Mouse (Mus musculus) spleen, adult 2 months (tissue): ENCODE results near the gene Npy2r. TPM values are rescaled to one million over a fixed set of nuclear protein-coding genes. Genes with fewer than 3 reads are reported as not detected.

Experiments
- DNase-seq, 2 experiments: peaks; one replicate each; pipeline versions ENCODE4 v3.0.0 to v3.0.0-alpha.2; 2012 to 2021; ENCODE audit warnings: low spot score in 2 of 2, low read depth in 1 of 2
- H3K27ac ChIP-seq: fragments of 200-500 bp; 2 replicates; pipeline ENCODE4 v1.5.1; 2012; ENCODE audit warnings: low read length, inconsistent platforms; ENCODE audit not compliant: insufficient read depth
- H3K27me3 ChIP-seq: fragments of 200-500 bp; 2 replicates; pipeline ENCODE4 v1.6.1; 2012; ENCODE audit warnings: mild to moderate bottlenecking, moderate library complexity, low read length, inconsistent platforms; ENCODE audit not compliant: control insufficient read depth, insufficient read depth
- H3K36me3 ChIP-seq: fragments of 200-500 bp; 2 replicates; pipeline ENCODE4 v1.6.1; 2012; ENCODE audit warnings: mild to moderate bottlenecking, low read length, inconsistent platforms; ENCODE audit not compliant: control insufficient read depth, insufficient read depth
- H3K4me1 ChIP-seq: fragments of 200-500 bp; 2 replicates; pipeline ENCODE4 v1.6.1; 2011; ENCODE audit warnings: inconsistent platforms; ENCODE audit not compliant: control insufficient read depth, insufficient read depth, insufficient read length
- H3K4me3 ChIP-seq: fragments of 200-500 bp; 2 replicates; pipeline ENCODE4 v1.5.1; 2011; ENCODE audit warnings: mild to moderate bottlenecking, inconsistent platforms; ENCODE audit not compliant: insufficient read depth, insufficient read length; ENCODE audit errors: extremely low read depth
- CTCF ChIP-seq: fragments of 200-500 bp; IDR thresholded peaks from 2 replicates; pipeline ENCODE4 v1.5.1; 2011; ENCODE audit warnings: mild to moderate bottlenecking, inconsistent platforms; ENCODE audit not compliant: insufficient read depth, insufficient read length, insufficient replicate concordance; ENCODE audit errors: extremely low read depth
- POLR2A ChIP-seq: fragments of 200-500 bp; IDR thresholded peaks from 2 replicates; pipeline ENCODE4 v1.6.1; 2011; ENCODE audit warnings: low read depth, low read length, inconsistent platforms
- WGBS: fragments of 180-500 bp; shearing (Covaris S2); methylation state at CpG from one replicate; pipeline ENCODE4 v1.1.7; 2018; 5-methylcytosine and 5-hydroxymethylcytosine counted together
- polyA plus RNA-seq: library from polyadenylated mRNA; depleted of rRNA; stranded (reverse); fragments of >200 nt; gene quantifications from 2 replicates; pipeline ENCODE4 v1.2.3, GENCODE M21; 2012; rRNA removed

The Npy2r gene
- not detected in 2 replicates for polyA plus RNA-seq

DNA sequence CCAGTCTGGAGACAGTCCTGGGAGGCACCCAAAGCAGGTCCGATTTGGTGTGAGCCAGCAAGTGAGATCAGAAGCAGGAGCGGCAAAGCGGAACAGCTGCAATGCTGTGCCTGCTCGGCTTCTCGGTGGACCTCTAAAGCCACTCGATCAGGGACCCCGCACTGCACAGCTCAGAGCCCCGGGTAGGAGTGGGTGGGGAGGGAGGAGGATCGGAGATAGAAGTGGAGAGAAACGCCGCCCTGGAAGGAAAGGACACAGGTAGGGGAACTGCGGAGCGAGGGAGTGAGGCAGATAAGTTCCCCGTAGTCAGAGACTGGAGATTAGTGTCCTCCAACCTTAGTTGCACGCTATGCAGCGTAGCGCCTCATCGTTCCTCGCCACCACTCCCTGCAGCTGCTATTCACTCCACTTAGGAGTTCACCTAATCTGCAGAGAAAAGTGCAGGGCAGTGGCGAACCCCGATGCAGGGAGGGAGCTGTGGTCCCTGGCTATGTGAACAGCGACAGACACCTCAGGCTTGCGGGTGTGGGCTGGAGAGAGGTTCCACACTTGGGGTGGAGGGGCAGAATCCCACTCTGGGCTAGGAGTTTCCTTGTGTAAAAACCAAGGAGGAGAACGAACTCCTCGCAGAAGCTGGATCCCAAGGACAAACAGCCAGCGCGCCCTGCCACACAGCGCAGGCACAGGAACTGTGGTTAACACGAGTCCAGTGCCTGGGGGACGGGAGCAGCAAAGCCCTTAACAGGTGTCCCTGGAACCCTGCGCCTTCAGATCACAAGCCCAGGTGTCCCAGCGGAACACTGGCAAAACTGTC is at the start of gene Npy2r:
Npy2r (minus strand) TSS at position 177 of the 814 bp plus-strand sequence.
- TF ChIP-seq CTCF (no peak), POLR2A (no peak)

DNA sequence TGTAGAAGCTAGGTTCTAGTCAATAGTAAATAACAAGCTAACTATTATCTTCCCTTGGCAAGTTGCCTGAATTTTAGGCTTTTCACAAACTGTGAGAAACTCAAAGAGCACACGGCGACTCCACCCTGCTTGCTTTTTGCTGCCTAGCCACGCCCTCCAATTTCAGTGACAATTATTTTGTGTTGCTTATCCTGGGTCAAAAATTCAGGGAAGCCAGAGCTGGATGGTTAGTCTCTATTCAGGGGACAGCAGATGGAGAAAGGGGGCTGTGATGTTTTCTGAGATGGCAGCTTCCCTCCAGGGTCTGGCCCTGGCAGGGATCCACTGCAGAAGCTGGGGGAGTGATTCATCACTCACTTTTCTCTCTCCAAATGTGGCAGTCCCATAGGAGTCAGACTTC is 9.9 kb upstream of the Npy2r start:
- TF ChIP-seq CTCF (no peak), POLR2A (no peak)
- H3K4me1 ChIP-seq: no peaks in the 10 kb centered on the region
- no peaks in the 10 kb centered on the region for H3K36me3 ChIP-seq
- H3K4me3 ChIP-seq: no peak overlapping the region
- H3K27me3 ChIP-seq: no peaks in the 10 kb centered on the region
- 71% methylated on average over 3 of the region's 3 CpGs for WGBS
- no peak for DNase-seq
- H3K27ac ChIP-seq: no peak overlapping the region

More for the DNA sequence above, at the start of gene Npy2r:
- Histone ChIP-seq H3K4me1 (no peaks in the 10 kb centered on the region), H3K27me3 (no peaks in the 10 kb centered on the region), H3K27ac (no peak within 1 kb of the TSS), H3K36me3 (no peaks in the 10 kb centered on the region), H3K4me3 (no peak within 1 kb of the TSS)
- WGBS: 6% methylated on average over 32 of the region's 32 CpGs
- DNase-seq: no peak

DNA sequence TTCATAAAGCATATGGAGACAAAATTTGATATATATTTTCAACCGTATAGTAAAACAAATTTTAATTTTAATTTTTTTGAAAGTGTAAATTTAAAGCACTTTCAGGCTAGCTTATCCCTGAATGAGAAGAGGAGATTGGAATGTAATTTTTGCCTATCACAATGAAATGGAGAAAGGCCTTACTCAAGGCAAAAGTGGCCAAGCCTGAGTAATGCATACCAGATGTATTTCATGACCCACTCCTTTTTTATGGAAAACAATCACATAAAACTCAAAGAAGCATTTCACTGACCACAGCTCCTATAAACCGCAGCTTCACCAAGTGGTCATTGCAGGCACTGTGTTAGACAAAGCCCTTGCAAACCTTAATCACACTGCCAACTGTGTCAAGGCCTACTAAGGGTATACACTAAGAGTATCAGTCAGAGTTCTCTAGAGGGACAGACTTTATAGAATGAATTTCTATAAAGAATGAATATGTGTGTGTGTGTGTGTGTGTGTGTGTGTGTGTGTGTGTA is 8.5 kb upstream of the Npy2r start:
- Histone ChIP-seq H3K4me3 (no peak overlapping the region), H3K27ac (no peak overlapping the region), H3K27me3 (no peaks in the 10 kb centered on the region), H3K4me1 (no peaks in the 10 kb centered on the region), H3K36me3 (no peaks in the 10 kb centered on the region)
- DNase-seq: no peak
- TF ChIP-seq POLR2A (no peak), CTCF (no peak)
- WGBS: 78% methylated on average over 2 of the region's 2 CpGs

DNA sequence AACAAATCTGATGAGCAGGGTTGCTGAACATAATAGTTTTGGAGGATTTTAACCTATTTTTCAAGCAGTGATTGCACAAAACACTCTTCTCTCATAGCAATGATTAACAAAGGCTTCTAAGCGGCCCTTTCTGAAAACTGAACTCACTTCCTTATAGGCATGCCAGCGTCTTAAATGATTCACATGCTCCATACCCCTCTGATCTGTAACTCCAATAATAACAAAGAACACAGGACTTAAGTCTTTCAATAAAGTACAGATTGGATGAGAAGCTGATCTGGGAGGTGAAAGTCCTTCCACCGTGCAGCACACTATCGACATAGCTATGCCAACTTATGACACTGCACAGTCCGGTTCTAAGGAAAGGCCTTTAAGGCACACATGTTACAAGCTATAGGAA is 2.0 kb upstream of the Npy2r start:
- Histone ChIP-seq H3K27me3 (no peaks in the 10 kb centered on the region), H3K4me3 (no peak overlapping the region), H3K36me3 (no peaks in the 10 kb centered on the region), H3K27ac (no peak overlapping the region), H3K4me1 (no peaks in the 10 kb centered on the region)
- TF ChIP-seq POLR2A (no peak), CTCF (no peak)
- DNase-seq: no peak
- 88% methylated on average over 5 of the region's 5 CpGs for WGBS

DNA sequence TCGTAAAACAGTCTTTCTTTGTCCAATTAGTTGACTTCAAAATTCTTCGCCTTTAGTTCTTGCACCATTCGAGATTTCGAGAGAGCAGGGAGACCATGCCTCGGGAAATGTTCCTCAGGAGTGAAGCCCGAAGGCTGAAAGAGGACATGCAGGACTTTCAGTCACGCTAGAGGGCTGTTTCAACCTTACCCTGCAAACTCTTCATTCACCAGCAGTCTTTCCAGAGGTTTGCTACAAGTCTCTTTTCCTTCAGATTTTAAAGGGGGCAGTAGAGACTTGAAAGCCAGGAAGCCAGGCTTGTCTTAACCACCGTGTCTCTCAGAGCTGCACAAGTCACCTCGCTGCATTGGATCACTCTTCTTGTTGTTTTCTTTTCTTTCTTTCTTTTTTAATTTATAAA is 869 bp upstream of the Npy2r start:
- WGBS: 9% methylated on average over 9 of the region's 9 CpGs
- Histone ChIP-seq H3K27ac (no peak overlapping the region), H3K4me1 (no peaks in the 10 kb centered on the region), H3K36me3 (no peaks in the 10 kb centered on the region), H3K27me3 (no peaks in the 10 kb centered on the region), H3K4me3 (no peak overlapping the region)
- DNase-seq: no peak
- TF ChIP-seq CTCF: no peak
- no peak for TF ChIP-seq POLR2A

DNA sequence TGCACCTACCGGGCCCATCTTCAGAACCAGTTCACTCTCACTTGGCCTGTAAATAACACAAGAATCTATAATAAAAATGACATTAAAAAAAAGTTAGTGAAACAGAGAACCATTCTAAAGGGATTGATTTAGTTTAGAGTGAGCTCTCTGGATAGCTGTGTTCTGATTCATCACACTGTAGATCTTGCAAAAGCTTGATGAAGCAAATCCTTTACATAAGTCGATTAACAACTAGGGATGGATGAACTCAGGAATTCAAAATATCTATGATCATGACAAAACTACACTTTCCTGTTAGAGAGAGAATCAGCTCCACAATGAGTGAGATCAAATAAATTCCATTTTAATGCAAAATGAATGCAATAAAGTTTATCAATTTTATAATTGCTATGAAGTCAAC is 6.4 kb downstream of the Npy2r start:
- H3K27me3 ChIP-seq: no peaks in the 10 kb centered on the region
- no peak for TF ChIP-seq POLR2A
- no peak for TF ChIP-seq CTCF
- H3K4me1 ChIP-seq: no peaks in the 10 kb centered on the region
- WGBS: 90% methylated on average over 2 of the region's 2 CpGs
- H3K27ac ChIP-seq: no peak overlapping the region
- no peaks in the 10 kb centered on the region for H3K36me3 ChIP-seq
- DNase-seq: no peak
- H3K4me3 ChIP-seq: no peak overlapping the region

DNA sequence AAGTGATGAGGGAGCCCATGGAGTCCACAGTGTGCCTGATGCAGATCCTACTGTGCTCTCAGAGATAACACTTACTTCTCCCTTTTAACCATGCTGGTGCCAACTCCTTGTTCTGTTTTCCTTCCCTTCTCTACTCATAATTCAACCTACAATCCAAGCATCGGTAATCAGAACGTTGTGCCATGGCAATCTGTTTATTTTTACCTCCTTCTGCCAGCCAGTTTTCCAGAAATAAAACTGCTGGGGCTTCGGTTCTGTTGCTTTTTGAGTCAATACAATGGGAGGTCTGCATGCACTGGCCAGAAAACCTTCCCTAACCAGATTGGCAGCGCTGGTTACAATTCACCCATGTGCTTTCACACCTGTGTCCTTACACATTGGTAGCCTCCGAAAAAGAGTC is 7.9 kb downstream of the Npy2r start:
- DNase-seq: no peak
- Histone ChIP-seq H3K36me3 (no peaks in the 10 kb centered on the region), H3K4me3 (no peak overlapping the region), H3K27me3 (no peaks in the 10 kb centered on the region), H3K4me1 (no peaks in the 10 kb centered on the region), H3K27ac (no peak overlapping the region)
- 80% methylated on average over 5 of the region's 5 CpGs for WGBS
- TF ChIP-seq POLR2A (no peak), CTCF (no peak)
